Mouse (Mus musculus) testis, adult 10 weeks (tissue): ENCODE measurements around the gene Hist1h4b. TPM values are rescaled to one million over a fixed set of nuclear protein-coding genes. Genes with fewer than 3 reads are reported as not detected.

Experiments
- polyA plus RNA-seq: library from polyadenylated mRNA; stranded (reverse); fragments of 350-450 nt; fragmentation: Illumina TruSeq; extraction: RNeasy Lipid Tissue Mini Kit (QIAGEN cat#74804); gene quantifications from one replicate; pipeline ENCODE4 v1.2.3, GENCODE M21; 2014; ENCODE audit warnings: low read depth, low replicate concordance

Gene Hist1h4b
- not detected for polyA plus RNA-seq

GRCm38 (mm10) chr13:23756790-23757189, at the start of gene Hist1h4b:
TSS of gene Hist1h4b (plus strand) at chr13:23757013.

GRCm38 (mm10) chr13:23710374-23711089, 46.3 kb upstream of the Hist1h4b start, which contains the start of gene Hfe:
TSS of gene Hfe (minus strand) at chr13:23710854.

GRCm38 (mm10) chr13:23738677-23739068, 18.1 kb upstream of the Hist1h4b start, which contains the start of gene Hist1h1c:
TSS of gene Hist1h1c (plus strand) at chr13:23738808.

GRCm38 (mm10) chr13:23745381-23746161, 11.2 kb upstream of the Hist1h4b start, which contains the start of gene Hist1h3c:
TSS of gene Hist1h3c (minus strand) at chr13:23745602.

GRCm38 (mm10) chr13:23746201-23747080, 10.4 kb upstream of the Hist1h4b start, which contains the start of gene Hist1h2bb:
TSS of gene Hist1h2bb (plus strand) at chr13:23746734.

GRCm38 (mm10) chr13:23750839-23751477, 5.9 kb upstream of the Hist1h4b start, which contains the start of gene Hist1h2ab:
TSS of gene Hist1h2ab (plus strand) at chr13:23751126.

GRCm38 (mm10) chr13:23752067-23752741, 4.6 kb upstream of the Hist1h4b start, which contains the start of gene Hist1h3b:
TSS of gene Hist1h3b (plus strand) at chr13:23752267.

GRCm38 (mm10) chr13:23760972-23761864, 4.4 kb downstream of the Hist1h4b start, which contains the start of gene Hist1h4a:
TSS of gene Hist1h4a (minus strand) at chr13:23761230.

GRCm38 (mm10) chr13:23761871-23762821, 5.3 kb downstream of the Hist1h4b start, which contains the start of gene Hist1h3a:
TSS of gene Hist1h3a (minus strand) at chr13:23762386.

GRCm38 (mm10) chr13:23763586-23764323, 6.9 kb downstream of the Hist1h4b start, which contains the start of gene Hist1h1a:
TSS of gene Hist1h1a (plus strand) at chr13:23763666.

GRCm38 (mm10) chr13:23769613-23770012, 12.8 kb downstream of the Hist1h4b start, which contains the start of gene Trim38:
TSS of gene Trim38 (plus strand) at chr13:23769913.

GRCm38 (mm10) chr13:23806422-23807052, 49.7 kb downstream of the Hist1h4b start, which contains the start of gene Slc17a2:
TSS of gene Slc17a2 (plus strand) at chr13:23806993.

Other genes starting within 250 kb of the Hist1h4b start
- not detected for gene Hist1h4h, start 226.0 kb upstream of the Hist1h4b start, polyA plus RNA-seq
- gene Hist1h2af, start 223.1 kb upstream of the Hist1h4b start, polyA plus RNA-seq: not detected
- gene Hist1h3g, start 221.6 kb upstream of the Hist1h4b start, polyA plus RNA-seq: not detected
- gene Hist1h2bh, start 213.6 kb upstream of the Hist1h4b start, polyA plus RNA-seq: not detected
- not detected for gene Hist1h3f, start 213.0 kb upstream of the Hist1h4b start, polyA plus RNA-seq
- not detected for gene Hist1h4f, start 205.4 kb upstream of the Hist1h4b start, polyA plus RNA-seq
- gene Hist1h1d, start 203.8 kb upstream of the Hist1h4b start, polyA plus RNA-seq: 0.11 TPM
- not detected for gene Hist1h3e, start 194.6 kb upstream of the Hist1h4b start, polyA plus RNA-seq
- not detected for gene Hist1h2ae, start 185.8 kb upstream of the Hist1h4b start, polyA plus RNA-seq
- not detected for gene Hist1h2bg, start 185.6 kb upstream of the Hist1h4b start, polyA plus RNA-seq
- not detected for gene Hist1h2bf, start 182.8 kb upstream of the Hist1h4b start, polyA plus RNA-seq
- not detected for gene Hist1h2ad, start 182.6 kb upstream of the Hist1h4b start, polyA plus RNA-seq
- gene Hist1h3d, start 181.2 kb upstream of the Hist1h4b start, polyA plus RNA-seq: not detected
- not detected for gene Hist1h4d, start 175.4 kb upstream of the Hist1h4b start, polyA plus RNA-seq
- gene Hist1h2be, start 135.9 kb upstream of the Hist1h4b start, polyA plus RNA-seq: 0.91 TPM
- gene Hist1h1e, start 134.5 kb upstream of the Hist1h4b start, polyA plus RNA-seq: 0.24 TPM
- gene Hist1h2ac, start 73.1 kb upstream of the Hist1h4b start, polyA plus RNA-seq: 0.28 TPM
- gene Hist1h2bc, start 72.8 kb upstream of the Hist1h4b start, polyA plus RNA-seq: 16.4 TPM
- 0.91 TPM for gene Hist1h1t, start 61.2 kb upstream of the Hist1h4b start, polyA plus RNA-seq
- gene Hist1h4c, start 58.6 kb upstream of the Hist1h4b start, polyA plus RNA-seq: 3.9 TPM
- gene Hfe, start 46.2 kb upstream of the Hist1h4b start, polyA plus RNA-seq: 13.3 TPM
- gene Hist1h1c, start 18.2 kb upstream of the Hist1h4b start, polyA plus RNA-seq: 1.8 TPM
- not detected for gene Hist1h3c, start 11.4 kb upstream of the Hist1h4b start, polyA plus RNA-seq
- not detected for gene Hist1h2bb, start 10.3 kb upstream of the Hist1h4b start, polyA plus RNA-seq
- gene Hist1h2ab, start 5.9 kb upstream of the Hist1h4b start, polyA plus RNA-seq: not detected
- not detected for gene Hist1h3b, start 4.7 kb upstream of the Hist1h4b start, polyA plus RNA-seq
- 3.1 TPM for gene Hist1h4a, start 4.2 kb downstream of the Hist1h4b start, polyA plus RNA-seq
- gene Hist1h3a, start 5.4 kb downstream of the Hist1h4b start, polyA plus RNA-seq: not detected
- gene Hist1h1a, start 6.7 kb downstream of the Hist1h4b start, polyA plus RNA-seq: not detected
- gene Trim38, start 12.9 kb downstream of the Hist1h4b start, polyA plus RNA-seq: 4.5 TPM
- 0.25 TPM for gene Slc17a2, start 50.0 kb downstream of the Hist1h4b start, polyA plus RNA-seq
- gene Slc17a3, start 82.4 kb downstream of the Hist1h4b start, polyA plus RNA-seq: 0.57 TPM
- gene Slc17a1, start 110.7 kb downstream of the Hist1h4b start, polyA plus RNA-seq: 0.53 TPM
- not detected for gene Slc17a4, start 158.0 kb downstream of the Hist1h4b start, polyA plus RNA-seq
- not detected for gene Hist1h2ba, start 177.1 kb downstream of the Hist1h4b start, polyA plus RNA-seq
- not detected for gene Hist1h2aa, start 177.4 kb downstream of the Hist1h4b start, polyA plus RNA-seq
- gene Scgn, start 234.2 kb downstream of the Hist1h4b start, polyA plus RNA-seq: 54.6 TPM